Comparison of ENCODE assay signal across 32 mouse cellular contexts in genomic region chr1:172876675-172877074, GRCm38 (mm10). TPM values are rescaled to one million over a fixed set of nuclear protein-coding genes. Genes with fewer than 3 reads are reported as not detected.
DNase-seq lines count a peak whose midpoint lies in the region; ATAC-seq and TF ChIP-seq lines count a peak whose summit lies in the region.
"Had no signal": no experiment of that assay in that cellular context is flagged by ENCODE, and none has a peak within 500 bp of the region (broad histone marks: within the 10 kb centered on the region; RNA-seq: fewer than 3 reads in every experiment).

No protein-coding gene starts in this region.

- H3K27ac ChIP-seq in kidney, embryonic 14.5 days (ENCODE audit: low read depth, low read length) = no peak overlapping the region
- H3K27ac ChIP-seq in lung, embryonic 14.5 days (ENCODE audit: low read depth) = no peak overlapping the region
- H3K27ac ChIP-seq: embryonic facial prominence, embryonic 10.5 days; embryonic facial prominence, embryonic 13.5 days; forebrain, embryonic 12.5 days; forebrain, embryonic 15.5 days; heart, adult 2 months; heart, embryonic 10.5 days; heart, embryonic 13.5 days; hindbrain, embryonic 12.5 days; hindbrain, embryonic 15.5 days had no signal

- DNase-seq in kidney, adult 9 months = no peak
- DNase-seq in kidney, postnatal 10 days = peak; percentile 5
- DNase-seq in kidney, adult 8-10 months = no peak
- DNase-seq in lung, embryonic 14.5 days = no peak
- no peak for DNase-seq in lung, adult 18-20 months
- DNase-seq: adrenal gland, adult 8-10 months; adrenal gland, postnatal 25 days; cerebellum, adult 18-20 months; cerebellum, adult 9-10 months; cerebellum, postnatal 14 days; gastrocnemius, postnatal 25 days; heart, adult 2 months; heart, postnatal 14 days had no signal

- no peaks in the 10 kb centered on the region for H3K36me3 ChIP-seq in kidney, embryonic 14.5 days (ENCODE audit: control insufficient read depth, insufficient read depth, low read length)
- no peaks in the 10 kb centered on the region for H3K36me3 ChIP-seq in lung, embryonic 14.5 days (ENCODE audit: insufficient read depth)
- H3K36me3 ChIP-seq: embryonic facial prominence, embryonic 10.5 days; embryonic facial prominence, embryonic 13.5 days; forebrain, embryonic 12.5 days; forebrain, embryonic 15.5 days; heart, embryonic 10.5 days; heart, embryonic 13.5 days; hindbrain, embryonic 12.5 days; hindbrain, embryonic 15.5 days had no signal

- H3K9ac ChIP-seq in kidney, embryonic 14.5 days (ENCODE audit: low read depth, low read length) = no peak overlapping the region
- H3K9ac ChIP-seq in lung, embryonic 14.5 days = no peak overlapping the region
- H3K9ac ChIP-seq: embryonic facial prominence, embryonic 13.5 days; forebrain, embryonic 12.5 days; forebrain, embryonic 15.5 days; heart, embryonic 13.5 days; hindbrain, embryonic 12.5 days; hindbrain, embryonic 15.5 days had no signal

- H3K4me1 ChIP-seq in kidney, embryonic 14.5 days (ENCODE audit: control insufficient read depth, insufficient read depth, low read length) = no peaks in the 10 kb centered on the region
- H3K4me1 ChIP-seq in lung, embryonic 14.5 days (ENCODE audit: insufficient read depth) = no peaks in the 10 kb centered on the region
- H3K4me1 ChIP-seq: embryonic facial prominence, embryonic 10.5 days; embryonic facial prominence, embryonic 13.5 days; forebrain, embryonic 12.5 days; forebrain, embryonic 15.5 days; heart, embryonic 10.5 days; heart, embryonic 13.5 days; hindbrain, embryonic 12.5 days; hindbrain, embryonic 15.5 days had no signal

- H3K27me3 ChIP-seq in kidney, embryonic 14.5 days (ENCODE audit: control insufficient read depth, insufficient read depth, low read length) = no peaks in the 10 kb centered on the region
- no peaks in the 10 kb centered on the region for H3K27me3 ChIP-seq in lung, embryonic 14.5 days (ENCODE audit: insufficient read depth, low read length)
- H3K27me3 ChIP-seq: embryonic facial prominence, embryonic 13.5 days; forebrain, embryonic 12.5 days; forebrain, embryonic 15.5 days; heart, embryonic 13.5 days; hindbrain, embryonic 12.5 days; hindbrain, embryonic 15.5 days had no signal

- H3K4me3 ChIP-seq in kidney, embryonic 14.5 days (ENCODE audit: low read length) = no peak overlapping the region
- H3K4me3 ChIP-seq in lung, embryonic 14.5 days (ENCODE audit: low read depth, low read length) = no peak overlapping the region
- H3K4me3 ChIP-seq: embryonic facial prominence, embryonic 10.5 days; embryonic facial prominence, embryonic 13.5 days; erythroblast, embryonic 14.5 days; forebrain, embryonic 12.5 days; forebrain, embryonic 15.5 days; heart, adult 2 months; heart, embryonic 10.5 days; heart, embryonic 13.5 days; hindbrain, embryonic 12.5 days; hindbrain, embryonic 15.5 days had no signal

- TF ChIP-seq CTCF in lung, embryonic 14.5 days (IDR thresholded peaks at IDR 0.05; ENCODE audit: low read depth) = no peak

- H3K4me2 ChIP-seq in kidney, embryonic 14.5 days (replicated peaks; ENCODE audit: low read depth, low read length) = no peak overlapping the region
- H3K4me2 ChIP-seq in lung, embryonic 14.5 days = no peak overlapping the region
- H3K4me2 ChIP-seq: embryonic facial prominence, embryonic 13.5 days; forebrain, embryonic 12.5 days; forebrain, embryonic 15.5 days; heart, embryonic 13.5 days; hindbrain, embryonic 12.5 days; hindbrain, embryonic 15.5 days had no signal

- 82% methylated on average over 1 of the region's 1 CpGs for WGBS in kidney, embryonic 14.5 days
- WGBS in lung, embryonic 14.5 days = 63% methylated on average over 1 of the region's 1 CpGs

- peak; percentile 68; the same call in 1 of the 2 replicates for ATAC-seq in kidney, embryonic 14.5 days (ENCODE audit: low FRiP score, low TSS enrichment)
- peak; percentile 44; the same call in 1 of the 2 replicates for ATAC-seq in lung, embryonic 14.5 days (ENCODE audit: insufficient read depth)
- ATAC-seq in monocyte, adult 5-6 weeks (replicated peaks; ENCODE audit: insufficient number of reproducible peaks, low FRiP score, low TSS enrichment, poor library complexity, severe bottlenecking) = no peak
- ATAC-seq: activated CD4-positive, CD25-positive, alpha-beta regulatory T cell, adult 4 months; CD4-positive, CD25-positive, alpha-beta regulatory T cell, adult 4 months; forebrain, embryonic 15.5 days had no signal

- no peaks in the 10 kb centered on the region for H3K9me3 ChIP-seq in kidney, embryonic 14.5 days (ENCODE audit: control insufficient read depth, low read length)
- H3K9me3 ChIP-seq in lung, embryonic 14.5 days (ENCODE audit: low read depth, low read length) = no peaks in the 10 kb centered on the region
- H3K9me3 ChIP-seq: embryonic facial prominence, embryonic 10.5 days; embryonic facial prominence, embryonic 13.5 days; forebrain, embryonic 12.5 days; forebrain, embryonic 15.5 days; heart, embryonic 10.5 days; hindbrain, embryonic 12.5 days; hindbrain, embryonic 15.5 days had no signal

RNA-seq across cellular contexts. Expression of gene Apcs, which starts 18.2 kb away (rescaled TPM):
- 0.41 and 0.83 TPM in 2 replicates for polyA plus RNA-seq in kidney, embryonic 14.5 days (2014; fragmentation: Nextera tagmentation; extraction: Ambion mirVana)
- not detected in 2 replicates for polyA plus RNA-seq in lung, embryonic 14.5 days (2014; fragmentation: Nextera tagmentation; extraction: Ambion mirVana)
- not detected in 3 replicates for total RNA-seq in monocyte, adult 5-6 weeks (2017)
- total RNA-seq: adrenal gland, adult 8-10 months; adrenal gland, postnatal 25 days; ES-E14; gastrocnemius, adult 8-10 months; gastrocnemius, postnatal 25 days; heart, adult 2 months; heart, postnatal 14 days; hematopoietic stem cell, adult 5-6 weeks had no signal
- polyA plus RNA-seq: activated CD4-positive, CD25-positive, alpha-beta regulatory T cell, adult 4 months; C2C12; CD4-positive, CD25-positive, alpha-beta regulatory T cell, adult 4 months; embryonic facial prominence, embryonic 10.5 days; embryonic facial prominence, embryonic 13.5 days; erythroblast, embryonic 14.5 days; forebrain, embryonic 12.5 days; forebrain, embryonic 15.5 days; gonadal fat pad, adult 2 months; heart, adult 2 months; heart, embryonic 13.5 days; heart, embryonic 16.5 days; hindbrain, embryonic 12.5 days; hindbrain, embryonic 15.5 days had no signal
